Mouse (Mus musculus) T-helper 1 cell (primary cell): ENCODE data around the gene Chac1.

Experiments
- in situ Hi-C: fragments of 300-600 bp; cut with MboI, MseI; formaldehyde crosslinking; loops from one replicate; pipeline ENCODE4 v1.15.1; 2025; ENCODE audit warnings: high pct_unique_total_duplicates

Chac1 gene

DNA sequence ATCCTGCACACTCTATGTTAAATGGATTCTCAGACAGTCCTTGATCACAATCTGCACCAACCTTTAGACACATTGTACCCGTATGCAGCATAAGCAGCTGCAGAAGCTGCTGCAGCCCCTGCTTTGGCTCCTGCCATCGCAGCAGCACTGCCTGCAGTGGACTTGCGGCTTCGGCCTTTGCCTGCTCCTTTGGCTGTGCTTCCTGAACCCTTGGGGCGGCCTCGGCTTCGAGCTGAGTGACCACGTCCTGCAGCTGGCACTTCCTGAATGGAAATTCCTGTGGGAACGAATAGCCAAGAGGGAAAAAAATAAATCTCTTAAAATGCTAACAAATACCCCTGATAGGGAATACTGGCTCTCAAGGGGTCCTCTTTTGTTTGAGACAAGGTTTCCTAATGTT is 26.3 kb downstream of the Chac1 start:
- in situ Hi-C loops = no loop called here

DNA sequence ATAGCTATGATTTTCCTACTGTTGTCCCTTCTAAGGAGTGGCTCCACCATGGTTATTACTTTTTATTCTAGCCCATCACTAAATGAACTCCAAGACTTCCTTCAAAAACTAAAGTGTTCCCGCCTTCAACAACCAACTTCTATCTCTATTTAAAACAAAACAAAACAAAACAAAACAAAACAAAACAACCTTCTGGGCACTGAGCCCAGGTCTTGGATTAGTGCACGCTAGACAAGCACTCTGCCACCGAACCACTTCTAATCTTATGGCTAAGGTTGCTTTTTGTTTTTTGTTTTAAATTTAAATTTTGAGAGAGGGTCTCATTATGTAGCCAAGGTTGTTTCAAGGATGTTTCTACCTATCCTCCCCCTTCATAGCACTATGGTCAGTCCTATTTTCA is 26.8 kb downstream of the Chac1 start:
- in situ Hi-C loops = no loop called here

DNA sequence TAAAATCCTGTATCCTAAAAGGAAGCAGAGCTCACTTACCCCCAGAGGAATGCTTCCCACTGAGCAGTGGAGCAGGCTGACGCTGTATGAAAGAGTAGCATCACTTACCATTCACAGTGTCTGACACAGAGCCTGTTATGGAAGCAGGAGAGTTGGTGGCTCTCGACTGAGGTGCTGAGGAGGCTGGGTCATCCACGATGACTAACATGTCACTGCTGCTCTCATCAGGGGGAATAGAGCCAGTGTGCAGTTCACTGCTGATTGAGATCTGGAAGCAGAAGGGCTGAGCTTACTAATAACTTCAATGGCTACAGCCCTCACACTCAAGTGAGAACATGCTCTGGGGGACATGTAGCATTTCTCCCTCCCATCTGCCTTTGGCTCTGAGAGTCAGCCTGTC is 28.4 kb downstream of the Chac1 start:
- in situ Hi-C loops = no loop called here

DNA sequence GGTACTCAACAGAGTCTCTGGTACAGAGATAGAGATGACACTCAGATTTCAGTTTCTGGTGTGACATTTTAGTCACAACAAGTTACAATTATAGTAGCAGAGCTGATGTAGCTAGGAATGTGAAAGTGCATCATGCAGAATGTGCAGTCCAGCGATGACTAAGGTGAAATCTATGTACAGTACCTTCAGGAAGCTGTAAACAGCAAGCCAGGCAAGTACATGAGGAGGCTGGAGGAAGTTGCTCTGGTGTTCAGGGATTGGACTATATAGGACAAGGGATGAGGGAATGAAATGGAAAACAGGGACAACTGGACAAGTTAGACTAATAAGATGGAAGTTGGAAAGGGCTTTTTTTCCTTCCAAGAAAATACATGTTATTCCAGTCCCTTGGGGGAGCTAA is 37.2 kb downstream of the Chac1 start:
- in situ Hi-C loops = no loop called here

GRCm38 (mm10) chr2:119389992-119390391 is 39.0 kb downstream of the Chac1 start:
- in situ Hi-C loops = no loop called here

DNA sequence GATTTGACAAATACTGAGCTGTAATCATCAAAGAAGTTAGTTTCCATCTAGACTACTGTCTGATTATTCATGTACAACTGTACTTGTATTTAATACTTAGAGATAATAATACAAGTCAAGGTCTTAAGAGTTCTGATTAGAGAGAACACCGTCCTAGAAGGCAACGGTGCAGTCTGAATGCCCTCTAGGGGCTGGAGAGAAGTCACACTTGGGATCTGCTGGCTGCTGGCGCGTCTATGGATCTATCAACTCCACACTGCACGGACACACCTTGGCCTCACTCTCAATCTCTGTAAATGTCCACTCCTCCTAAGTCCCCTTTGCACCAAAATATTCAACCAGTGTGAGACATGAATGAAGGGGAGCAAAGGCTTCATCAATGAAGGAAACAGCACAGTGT is 47.2 kb downstream of the Chac1 start:
- in situ Hi-C loops = no loop called here

DNA sequence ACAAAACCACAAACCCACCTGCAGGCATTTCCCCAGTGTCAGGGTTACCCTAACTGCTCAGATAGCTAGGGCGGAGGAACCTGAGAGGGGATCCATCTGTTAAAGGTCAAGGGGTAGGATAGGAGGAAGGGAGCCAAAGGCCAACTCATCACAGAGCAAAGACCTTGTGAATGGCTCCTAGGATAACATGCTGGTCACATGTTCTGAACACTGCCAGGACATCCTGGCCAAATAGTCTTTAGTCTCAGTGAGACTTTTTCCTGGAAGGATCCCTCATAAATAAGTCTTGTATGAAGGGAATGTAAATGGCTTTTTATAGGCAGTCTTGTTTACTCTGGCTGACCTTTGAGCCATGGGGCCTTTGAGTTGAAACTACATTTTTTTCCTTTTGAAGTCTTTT is 47.6 kb downstream of the Chac1 start:
- in situ Hi-C loops = no loop called here

- in situ Hi-C loops = no loop called here
Measured at GRCm38 (mm10) chr2:119399313-119399712, 48.3 kb downstream of the Chac1 start.
